Mouse (Mus musculus) kidney, postnatal 0 days (tissue): ENCODE data around the gene Pdgfc. TPM values are rescaled to one million over a fixed set of nuclear protein-coding genes. Genes with fewer than 3 reads are reported as not detected.
A peak's percentile ranks its signal among the peaks of the same experiment; 100 is the strongest.

Experiments used
- ATAC-seq: fragments of 200-750 bp; cut with Nextera tagmentation; replicated peaks from 2 replicates; pipeline ENCODE4 v1.8.0; 2017; ENCODE audit warnings: low read depth, moderate number of reproducible peaks, moderate TSS enrichment, moderate library complexity; ENCODE audit not compliant: low FRiP score
- DNase-seq: peaks from one replicate; pipeline ENCODE4 v3.0.0-alpha.2; 2016; ENCODE audit warnings: low spot score
- H3K27ac ChIP-seq: fragments of 300-500 bp; sonication (generic); 2 replicates; pipeline ENCODE4 v1.5.1; 2014; ENCODE audit warnings: mild to moderate bottlenecking
- H3K27me3 ChIP-seq: fragments of 300-500 bp; sonication (generic); 2 replicates; pipeline ENCODE4 v1.6.1; 2014; ENCODE audit warnings: low read length, mixed read lengths; ENCODE audit not compliant: insufficient read depth
- H3K36me3 ChIP-seq: fragments of 300-500 bp; sonication (generic); 2 replicates; pipeline ENCODE4 v1.6.1; 2014; ENCODE audit warnings: low read length, mixed read lengths; ENCODE audit not compliant: insufficient read depth
- H3K4me1 ChIP-seq: fragments of 300-500 bp; sonication (generic); replicated peaks from 2 replicates; pipeline ENCODE4 v1.6.1; 2014; ENCODE audit warnings: antibody characterized with exemption, low read length, mixed read lengths; ENCODE audit not compliant: insufficient read depth
- H3K4me2 ChIP-seq: fragments of 300-500 bp; sonication (generic); 2 replicates; pipeline ENCODE4 v1.6.1; 2014; ENCODE audit warnings: mild to moderate bottlenecking, low read length, moderate library complexity, mixed read lengths
- H3K4me3 ChIP-seq: fragments of 300-500 bp; sonication (generic); replicated peaks from 2 replicates; pipeline ENCODE4 v1.5.1; 2014; ENCODE audit warnings: low read depth, low read length
- H3K9ac ChIP-seq: fragments of 300-500 bp; sonication (generic); 2 replicates; pipeline ENCODE4 v1.6.1; 2014; ENCODE audit warnings: low read depth, low read length
- H3K9me3 ChIP-seq: fragments of 300-500 bp; sonication (generic); replicated peaks from 2 replicates; pipeline ENCODE4 v1.6.1; 2016; ENCODE audit warnings: low read length, inconsistent platforms, mixed read lengths
- CTCF ChIP-seq: IDR thresholded peaks from 2 replicates; pipeline ENCODE4 v1.5.1; 2016; ENCODE audit warnings: antibody characterized with exemption, low read depth, mild to moderate bottlenecking, moderate library complexity
- WGBS: fragments of 180-500 bp; shearing (Covaris S2); extraction: QIAGEN DNeasy Blood & Tissue Kit; methylation state at CpG from one replicate; pipeline ENCODE4 v1.1.7; 2014; 5-methylcytosine and 5-hydroxymethylcytosine counted together
- polyA plus RNA-seq: library from polyadenylated mRNA; unstranded; fragments of >200 nt; fragmentation: Nextera tagmentation; extraction: Ambion mirVana; gene quantifications from 2 replicates; pipeline ENCODE4 v1.2.1, GENCODE M21; 2015

Gene Pdgfc
- polyA plus RNA-seq, 1 experiment from 2014 or later = 36.1 TPM

GRCm38 (mm10) chr3:81197644-81198043 is 161.4 kb downstream of the Pdgfc start:
- Histone ChIP-seq H3K4me1 (no peaks in the 10 kb centered on the region), H3K27ac (no peak overlapping the region), H3K27me3 (no peaks in the 10 kb centered on the region), H3K4me3 (no peak overlapping the region), H3K36me3 (no peaks in the 10 kb centered on the region), H3K9me3 (no peaks in the 10 kb centered on the region), H3K9ac (no peak overlapping the region), H3K4me2 (no peak overlapping the region)
- no peak for TF ChIP-seq CTCF
- 79% methylated on average over 4 of the region's 4 CpGs for WGBS
- DNase-seq (no peak), ATAC-seq (no peak)

- Histone ChIP-seq H3K36me3 (no peaks in the 10 kb centered on the region), H3K4me3 (no peak overlapping the region), H3K4me1 (no peaks in the 10 kb centered on the region), H3K27ac (no peak overlapping the region), H3K9ac (no peak overlapping the region), H3K9me3 (no peaks in the 10 kb centered on the region), H3K4me2 (no peak overlapping the region), H3K27me3 (no peaks in the 10 kb centered on the region)
- no peak for DNase-seq
- 86% methylated on average over 8 of the region's 8 CpGs for WGBS
- ATAC-seq = no peak
- no peak for TF ChIP-seq CTCF
These were observed 164.4 kb downstream of the Pdgfc start for GRCm38 (mm10) chr3:81200647-81201046.

GRCm38 (mm10) chr3:81205201-81205600 is 169.0 kb downstream of the Pdgfc start:
- H3K36me3 ChIP-seq = no peaks in the 10 kb centered on the region
- no peak for ATAC-seq

GRCm38 (mm10) chr3:81208246-81208645 is 172.0 kb downstream of the Pdgfc start:
- no peaks in the 10 kb centered on the region for H3K27me3 ChIP-seq
- H3K4me2 ChIP-seq = no peak overlapping the region
- H3K27ac ChIP-seq = no peak overlapping the region
- DNase-seq = no peak
- no peak for TF ChIP-seq CTCF
- no peak overlapping the region for H3K4me3 ChIP-seq
- no peaks in the 10 kb centered on the region for H3K36me3 ChIP-seq
- ATAC-seq = no peak
- no peaks in the 10 kb centered on the region for H3K9me3 ChIP-seq
- no peaks in the 10 kb centered on the region for H3K4me1 ChIP-seq
- WGBS = 87% methylated on average over 2 of the region's 2 CpGs
- no peak overlapping the region for H3K9ac ChIP-seq

More at GRCm38 (mm10) chr3:81205201-81205600, 169.0 kb downstream of the Pdgfc start:
- Histone ChIP-seq H3K27me3 (no peaks in the 10 kb centered on the region), H3K4me2 (no peak overlapping the region), H3K4me1 (no peaks in the 10 kb centered on the region), H3K9ac (no peak overlapping the region), H3K4me3 (no peak overlapping the region), H3K9me3 (no peaks in the 10 kb centered on the region), H3K27ac (no peak overlapping the region)
- WGBS = 27% methylated on average over 5 of the region's 5 CpGs
- no peak for TF ChIP-seq CTCF
- peak; percentile 41 for DNase-seq

- TF ChIP-seq CTCF = no peak
- DNase-seq (no peak), ATAC-seq (no peak)
- H3K4me3 ChIP-seq = no peak overlapping the region
- H3K9me3 ChIP-seq = no peaks in the 10 kb centered on the region
- no peaks in the 10 kb centered on the region for H3K4me1 ChIP-seq
- no peak overlapping the region for H3K27ac ChIP-seq
- H3K27me3 ChIP-seq = no peaks in the 10 kb centered on the region
- H3K9ac ChIP-seq = no peak overlapping the region
- H3K36me3 ChIP-seq = no peaks in the 10 kb centered on the region
- H3K4me2 ChIP-seq = no peak overlapping the region
- 76% methylated on average over 3 of the region's 3 CpGs for WGBS
These were observed 174.9 kb downstream of the Pdgfc start for GRCm38 (mm10) chr3:81211147-81211546.

GRCm38 (mm10) chr3:81211666-81212065 is 175.4 kb downstream of the Pdgfc start:
- no peak overlapping the region for H3K27ac ChIP-seq
- no peak for TF ChIP-seq CTCF
- H3K9me3 ChIP-seq = no peaks in the 10 kb centered on the region
- H3K4me1 ChIP-seq = no peaks in the 10 kb centered on the region
- DNase-seq (no peak), ATAC-seq (no peak)
- no peaks in the 10 kb centered on the region for H3K27me3 ChIP-seq
- no peak overlapping the region for H3K9ac ChIP-seq
- no peak overlapping the region for H3K4me3 ChIP-seq
- WGBS = 29% methylated on average over 3 of the region's 3 CpGs
- H3K4me2 ChIP-seq = no peak overlapping the region
- H3K36me3 ChIP-seq = no peaks in the 10 kb centered on the region

- Histone ChIP-seq H3K9me3 (no peaks in the 10 kb centered on the region), H3K9ac (no peak overlapping the region), H3K4me2 (no peak overlapping the region), H3K4me3 (no peak overlapping the region), H3K27ac (no peak overlapping the region), H3K36me3 (no peaks in the 10 kb centered on the region), H3K4me1 (no peaks in the 10 kb centered on the region), H3K27me3 (no peaks in the 10 kb centered on the region)
- DNase-seq (peak; percentile 56), ATAC-seq (0 out of 2 replicates have a peak, but pooled peaks have one; percentile 21)
- WGBS = 48% methylated on average over 4 of the region's 4 CpGs
- TF ChIP-seq CTCF = no peak
These were observed 179.4 kb downstream of the Pdgfc start for GRCm38 (mm10) chr3:81215547-81216118.
